Mouse (Mus musculus): Measurements from ENCODE around the gene Pdss1.

DNA sequence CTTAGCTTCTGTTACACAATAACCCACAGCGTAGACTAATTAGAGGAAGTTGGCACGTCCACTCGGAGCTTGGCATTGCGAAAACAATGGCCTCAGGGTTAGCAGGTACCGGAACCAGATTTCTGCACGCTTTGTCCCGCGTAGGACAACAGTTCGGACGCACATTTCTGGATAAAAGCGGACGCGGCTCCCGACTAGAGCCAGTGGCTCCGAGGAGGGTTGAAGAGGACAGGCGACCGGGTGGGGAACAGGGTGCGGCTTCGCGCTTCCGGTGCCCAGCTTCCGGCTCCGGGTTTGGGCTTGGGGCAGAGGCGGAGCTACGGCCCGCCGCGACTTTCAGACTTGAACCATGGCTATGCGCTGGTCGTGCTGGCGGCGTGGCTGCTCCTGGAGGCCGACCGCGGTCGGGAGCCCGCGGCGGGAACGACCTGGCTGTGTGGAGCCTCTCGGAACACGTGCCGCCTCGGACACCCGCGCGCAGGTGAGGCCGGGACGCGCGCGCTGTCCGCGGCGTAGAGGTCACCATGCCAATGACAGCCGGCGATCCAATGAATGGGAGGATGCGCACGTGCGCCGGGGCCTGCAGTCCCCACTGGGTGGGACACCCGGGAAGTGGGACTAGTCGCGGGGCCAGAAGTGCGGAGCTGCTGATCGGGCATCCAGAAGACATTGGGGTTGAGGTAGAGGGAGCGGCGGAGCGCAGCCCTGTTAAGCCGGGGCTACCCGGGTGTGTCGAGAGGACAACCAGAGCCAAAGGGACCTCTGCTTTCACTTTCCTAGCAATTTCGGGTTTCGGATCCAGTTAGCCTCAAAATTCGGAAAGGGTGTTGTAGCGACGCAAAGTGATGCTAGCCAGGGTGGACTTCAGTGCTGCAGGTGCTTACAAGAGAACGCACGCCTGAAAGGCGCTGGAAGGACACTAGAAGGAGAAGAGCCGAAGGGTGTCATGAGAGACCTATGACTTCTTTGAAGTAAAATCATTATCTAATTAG lies at the start of gene Pdss1:
- peak; percentile 29; the same call in 1 of the 2 replicates for TF ChIP-seq CTCF (IDR thresholded peaks at IDR 0.05; ENCODE audit: borderline replicate concordance, control insufficient read depth, extremely low read depth, insufficient read depth, low read length, poor library complexity)
- peak; percentile 81 for TF ChIP-seq POLR2A (IDR thresholded peaks at IDR 0.05; ENCODE audit: control insufficient read depth, extremely low read depth, insufficient read depth, low read length, poor library complexity)
